Mouse (Mus musculus) embryonic facial prominence, embryonic 13.5 days (tissue): ENCODE data around the gene Gadd45gip1. TPM values are rescaled to one million over a fixed set of nuclear protein-coding genes. Genes with fewer than 3 reads are reported as not detected.
"Not testable (repeated sequence)": the region's sequence is repeated elsewhere in the genome, so short reads cannot be mapped to it uniquely, and the experiment has no call there.

ENCODE experiments used
- ATAC-seq: fragments of 200-750 bp; cut with Nextera tagmentation; 2 replicates; pipeline ENCODE4 v1.8.0; 2017; ENCODE audit warnings: low read depth; ENCODE audit not compliant: insufficient number of reproducible peaks, insufficient read depth, low FRiP score, low TSS enrichment
- H3K27ac ChIP-seq: fragments of 300-500 bp; sonication (generic); 2 replicates; pipeline ENCODE4 v1.5.1; 2015; ENCODE audit warnings: moderate library complexity, mild to moderate bottlenecking, inconsistent platforms
- H3K27me3 ChIP-seq: fragments of 300-500 bp; sonication (generic); 2 replicates; pipeline ENCODE4 v1.6.1; 2015; ENCODE audit warnings: mild to moderate bottlenecking, inconsistent platforms
- H3K36me3 ChIP-seq: fragments of 300-500 bp; sonication (generic); 2 replicates; pipeline ENCODE4 v1.6.1; 2015; ENCODE audit warnings: mild to moderate bottlenecking, inconsistent platforms
- H3K4me1 ChIP-seq: fragments of 300-500 bp; sonication (generic); 2 replicates; pipeline ENCODE4 v1.6.1; 2015; ENCODE audit warnings: inconsistent platforms
- H3K4me2 ChIP-seq: fragments of 300-500 bp; sonication (generic); 2 replicates; pipeline ENCODE4 v1.6.1; 2015; ENCODE audit warnings: moderate library complexity, mild to moderate bottlenecking, inconsistent platforms
- H3K4me3 ChIP-seq: fragments of 300-500 bp; sonication (generic); 2 replicates; pipeline ENCODE4 v1.5.1; 2015; ENCODE audit warnings: mild to moderate bottlenecking, inconsistent platforms
- H3K9ac ChIP-seq: fragments of 300-500 bp; sonication (generic); 2 replicates; pipeline ENCODE4 v1.6.1; 2015; ENCODE audit warnings: mild to moderate bottlenecking, inconsistent platforms
- H3K9me3 ChIP-seq: fragments of 300-500 bp; sonication (generic); 2 replicates; pipeline ENCODE4 v1.6.1; 2016; ENCODE audit warnings: inconsistent platforms
- WGBS: fragments of 180-500 bp; shearing (Covaris S2); methylation state at CpG from one replicate; pipeline ENCODE4 v1.1.7; 2015; ENCODE audit warnings: mixed read lengths; 5-methylcytosine and 5-hydroxymethylcytosine counted together
- polyA plus RNA-seq: library from polyadenylated mRNA; unstranded; fragments of >200 nt; fragmentation: Nextera tagmentation; extraction: Ambion mirVana; gene quantifications from 2 replicates; pipeline ENCODE4 v1.2.1, GENCODE M21; 2015

Gadd45gip1 gene
- polyA plus RNA-seq, 1 experiment from 2014 or later = 45.6 TPM

DNA sequence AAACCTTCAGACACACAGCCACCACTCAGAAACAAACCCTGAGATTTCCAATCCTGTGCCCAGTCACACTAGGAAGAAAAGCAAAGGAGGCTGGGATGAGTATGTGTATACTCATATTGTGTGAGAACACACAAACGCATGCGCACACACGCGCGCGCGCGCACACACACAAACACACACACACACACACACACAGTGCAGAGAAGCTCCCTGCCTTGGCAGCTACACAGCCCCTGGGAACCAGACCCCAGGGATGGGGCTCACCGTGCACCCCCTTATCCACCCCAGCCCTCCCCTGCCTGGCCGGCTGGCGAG lies 17.1 kb upstream of the Gadd45gip1 start:
- H3K4me1 ChIP-seq = peaks cover 24% of the 10 kb centered on the region
- no peak overlapping the region for H3K27ac ChIP-seq
- no peaks in the 10 kb centered on the region for H3K9me3 ChIP-seq
- no peak overlapping the region for H3K4me2 ChIP-seq
- H3K9ac ChIP-seq = peak overlapping the region; percentile 11; the same call in 1 of the 2 replicates
- no peak for ATAC-seq
- H3K27me3 ChIP-seq = peaks cover 43% of the 10 kb centered on the region
- H3K36me3 ChIP-seq = no peaks in the 10 kb centered on the region
- H3K4me3 ChIP-seq = no peak overlapping the region
- 85% methylated on average over 11 of the region's 11 CpGs for WGBS

DNA sequence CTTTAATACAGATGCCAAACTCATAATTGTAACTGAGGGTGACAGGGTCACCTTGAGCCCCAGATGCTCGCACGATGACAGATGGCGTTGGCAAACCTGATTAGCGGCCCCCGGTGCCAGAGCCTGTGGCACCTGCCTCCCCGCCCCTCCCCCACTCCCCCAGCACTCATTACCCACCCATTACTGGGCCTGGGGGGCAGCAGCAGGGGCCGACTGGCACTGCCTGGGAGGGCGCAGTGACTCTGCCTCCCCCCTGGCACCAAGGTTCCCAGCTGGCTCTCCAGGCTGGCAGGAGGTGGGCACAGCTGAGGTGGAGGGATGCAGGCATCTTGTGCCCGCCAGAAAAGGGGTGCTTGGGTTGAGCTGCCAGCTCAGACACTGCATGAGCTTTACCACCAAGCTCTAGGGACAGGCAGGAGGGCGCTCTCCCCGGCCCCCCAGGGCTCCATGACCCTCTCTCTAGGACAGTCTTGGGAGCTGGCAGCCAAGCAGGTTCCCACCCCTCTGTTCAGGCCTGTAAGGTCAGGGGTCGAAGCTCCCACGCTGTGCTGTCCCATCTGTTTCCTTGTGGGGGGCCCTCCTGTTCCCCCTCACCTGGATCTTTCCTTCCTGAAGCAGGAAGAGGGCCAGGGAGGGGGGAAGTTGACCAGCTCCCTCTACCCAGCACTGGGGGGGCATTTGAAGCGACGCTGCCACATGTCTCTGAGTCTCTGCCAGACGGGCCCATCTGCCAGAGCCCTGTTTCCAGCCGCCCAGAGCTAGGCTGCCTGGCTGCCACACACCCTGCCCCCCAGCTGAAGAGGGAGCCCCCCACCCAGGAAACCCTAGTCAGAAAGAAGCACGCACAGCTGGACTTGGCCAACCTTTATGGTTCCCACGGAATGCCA lies 16.5 kb upstream of the Gadd45gip1 start:
- Histone ChIP-seq H3K27ac (no peak overlapping the region), H3K4me3 (no peak overlapping the region)

DNA sequence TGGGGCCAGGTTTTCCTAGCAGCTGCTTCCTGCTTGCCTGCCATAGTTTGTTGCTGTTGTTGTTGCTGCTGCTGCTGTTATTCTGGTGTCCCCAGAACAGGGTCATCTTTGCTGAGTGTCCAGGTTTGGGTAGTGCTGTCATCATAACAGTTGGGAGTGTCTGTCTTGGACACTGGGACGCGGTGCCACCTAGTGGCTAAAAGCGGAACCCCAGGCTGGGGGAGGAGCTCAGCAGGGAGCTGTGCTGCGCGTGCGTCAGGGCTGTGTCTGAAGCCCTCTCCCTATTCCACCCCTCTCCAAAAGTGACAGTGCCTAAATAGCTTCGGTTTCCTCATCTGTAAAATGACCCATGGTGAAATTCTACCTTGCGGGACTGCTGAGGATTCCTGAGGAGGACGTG lies 15.8 kb upstream of the Gadd45gip1 start:
- H3K4me1 ChIP-seq = peaks cover 19% of the 10 kb centered on the region
- H3K36me3 ChIP-seq = no peaks in the 10 kb centered on the region
- H3K4me2 ChIP-seq = no peak overlapping the region
- H3K9ac ChIP-seq = peak overlapping the region; percentile 47; the same call in 1 of the 2 replicates
- no peak overlapping the region for H3K27ac ChIP-seq
- 0 out of 2 replicates have a peak, but pooled peaks have one; percentile 22 for ATAC-seq
- peaks cover 35% of the 10 kb centered on the region for H3K27me3 ChIP-seq
- H3K4me3 ChIP-seq = no peak overlapping the region
- 5% methylated on average over 9 of the region's 9 CpGs for WGBS
- H3K9me3 ChIP-seq = no peaks in the 10 kb centered on the region

More for the DNA sequence above, 16.5 kb upstream of the Gadd45gip1 start:
- no peaks in the 10 kb centered on the region for H3K9me3 ChIP-seq
- peak overlapping the region; percentile 47; the same call in 1 of the 2 replicates for H3K9ac ChIP-seq
- H3K4me2 ChIP-seq = no peak overlapping the region
- H3K4me1 ChIP-seq = peaks cover 21% of the 10 kb centered on the region
- 41% methylated on average over 19 of the region's 19 CpGs for WGBS
- no peaks in the 10 kb centered on the region for H3K36me3 ChIP-seq
- H3K27me3 ChIP-seq = peaks cover 37% of the 10 kb centered on the region
- ATAC-seq = no peak; the same call in 1 of the 2 replicates

DNA sequence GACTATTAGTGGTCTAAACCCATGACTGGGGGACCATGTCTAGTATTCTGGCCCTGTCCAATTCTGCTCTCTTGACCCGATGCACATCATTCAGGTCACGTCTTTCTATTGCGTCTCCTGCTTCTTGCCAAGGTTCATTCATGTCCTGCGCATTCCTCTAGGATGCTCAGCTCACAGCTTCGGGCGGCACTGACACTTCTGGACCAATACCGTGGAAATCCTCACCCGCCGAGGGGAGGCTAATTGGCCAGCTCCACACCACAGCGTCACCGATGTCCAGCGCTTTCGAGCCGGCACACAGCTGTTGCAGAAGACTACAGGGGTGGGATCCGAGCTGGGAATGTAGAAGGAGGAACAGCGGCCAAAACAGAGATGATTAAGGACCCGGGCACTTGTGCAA lies 15.2 kb upstream of the Gadd45gip1 start:
- Histone ChIP-seq H3K9me3 (no peaks in the 10 kb centered on the region), H3K27ac (no peak overlapping the region), H3K27me3 (peaks cover 33% of the 10 kb centered on the region), H3K4me2 (no peak overlapping the region), H3K4me3 (no peak overlapping the region), H3K9ac (no peak overlapping the region), H3K4me1 (peaks cover 14% of the 10 kb centered on the region), H3K36me3 (no peaks in the 10 kb centered on the region)
- 74% methylated on average over 17 of the region's 17 CpGs for WGBS
- ATAC-seq = no peak

DNA sequence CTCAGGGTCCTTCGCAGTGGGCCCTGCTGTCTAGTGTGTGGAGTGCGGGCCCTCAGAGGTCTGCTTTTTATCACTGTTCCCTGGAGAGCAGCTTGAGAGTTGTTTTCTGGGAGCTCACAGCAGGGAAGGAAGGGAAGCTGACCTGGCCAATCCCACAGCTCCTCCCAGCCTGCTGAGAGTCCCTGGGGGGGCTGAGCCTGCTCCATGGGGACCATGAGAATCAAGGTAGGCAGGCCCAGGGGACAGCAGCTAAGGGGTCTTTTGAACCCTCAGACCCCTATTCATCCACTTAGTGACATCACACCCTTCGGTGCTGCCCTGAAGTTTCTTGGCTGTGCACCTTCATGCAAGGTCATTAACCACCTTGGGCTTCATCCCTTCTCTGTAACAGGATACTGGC lies 8.6 kb upstream of the Gadd45gip1 start, which contains the start of gene Dand5:
Gene Dand5, minus strand, starts transcription at position 101 of the 400 bp plus-strand sequence.
- peak within 1 kb of the TSS; percentile 52; the same call in 1 of the 2 replicates for H3K9ac ChIP-seq
- ATAC-seq = no peak
- H3K4me3 ChIP-seq = peak within 1 kb of the TSS; percentile 25
- peaks cover 6% of the 10 kb centered on the region; the same call in 1 of the 2 replicates for H3K4me1 ChIP-seq
- peaks cover 11% of the 10 kb centered on the region; the same call in 1 of the 2 replicates for H3K27me3 ChIP-seq
- no peaks in the 10 kb centered on the region for H3K36me3 ChIP-seq
- WGBS = 39% methylated on average over 3 of the region's 3 CpGs
- no peaks in the 10 kb centered on the region for H3K9me3 ChIP-seq
- no peak within 1 kb of the TSS for H3K27ac ChIP-seq
- H3K4me2 ChIP-seq = peak within 1 kb of the TSS; percentile 56

DNA sequence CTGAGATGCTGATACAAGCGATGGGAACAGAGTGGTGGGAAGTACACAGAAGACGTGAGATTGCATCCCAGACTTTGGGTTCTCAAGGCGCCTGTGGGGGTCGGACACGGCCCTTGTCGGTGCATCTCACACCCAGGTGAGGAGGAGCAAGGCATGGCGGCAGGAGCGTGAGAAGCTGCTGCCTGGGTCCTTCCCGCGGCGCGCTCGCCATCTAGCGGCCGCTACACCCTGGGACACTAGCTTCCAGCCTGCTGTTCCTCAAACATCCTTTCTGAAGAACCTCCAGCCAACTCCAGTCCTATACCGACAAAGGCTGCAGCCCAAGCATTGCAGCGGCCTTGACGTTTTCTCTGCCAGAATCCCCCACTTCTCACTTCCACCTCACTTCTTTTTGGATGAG lies 7.7 kb upstream of the Gadd45gip1 start:
- Histone ChIP-seq H3K27me3 (peaks cover 11% of the 10 kb centered on the region; the same call in 1 of the 2 replicates), H3K4me2 (peak overlapping the region; percentile 56), H3K36me3 (no peaks in the 10 kb centered on the region), H3K9ac (no peak overlapping the region), H3K4me3 (peak overlapping the region; percentile 25), H3K4me1 (peaks cover 6% of the 10 kb centered on the region; the same call in 1 of the 2 replicates), H3K9me3 (no peaks in the 10 kb centered on the region), H3K27ac (no peak overlapping the region)
- ATAC-seq = peak; percentile 56; the same call in 1 of the 2 replicates
- WGBS = 2% methylated on average over 18 of the region's 18 CpGs

DNA sequence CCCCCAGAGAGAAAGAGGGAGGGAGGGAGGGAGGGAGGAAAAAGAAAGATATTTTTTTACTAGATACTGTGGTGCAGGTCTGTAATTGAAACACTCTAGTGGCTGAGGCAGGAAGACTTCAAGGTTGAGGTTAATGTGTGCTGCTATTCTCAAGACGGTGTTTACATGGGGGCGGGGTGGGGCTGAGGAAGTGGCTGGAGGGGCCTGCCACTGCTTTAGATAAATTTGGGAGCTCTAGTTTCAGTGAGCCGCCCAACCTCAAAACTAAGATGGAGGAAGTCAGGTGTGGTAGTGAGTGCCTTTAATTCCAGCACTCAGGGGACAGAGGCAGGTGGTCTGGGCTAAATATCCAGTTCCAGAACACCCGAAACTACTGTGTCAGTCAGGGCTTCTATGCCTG lies 5.7 kb upstream of the Gadd45gip1 start:
- Histone ChIP-seq H3K4me1 (peaks cover 6% of the 10 kb centered on the region; the same call in 1 of the 2 replicates), H3K36me3 (no peaks in the 10 kb centered on the region), H3K9me3 (no peaks in the 10 kb centered on the region), H3K27me3 (peaks cover 11% of the 10 kb centered on the region; the same call in 1 of the 2 replicates), H3K9ac (no peak overlapping the region), H3K4me2 (no peak overlapping the region), H3K4me3 (no peak overlapping the region), H3K27ac (no peak overlapping the region)
- no peak for ATAC-seq
- WGBS = 52% methylated on average over 4 of the region's 4 CpGs

DNA sequence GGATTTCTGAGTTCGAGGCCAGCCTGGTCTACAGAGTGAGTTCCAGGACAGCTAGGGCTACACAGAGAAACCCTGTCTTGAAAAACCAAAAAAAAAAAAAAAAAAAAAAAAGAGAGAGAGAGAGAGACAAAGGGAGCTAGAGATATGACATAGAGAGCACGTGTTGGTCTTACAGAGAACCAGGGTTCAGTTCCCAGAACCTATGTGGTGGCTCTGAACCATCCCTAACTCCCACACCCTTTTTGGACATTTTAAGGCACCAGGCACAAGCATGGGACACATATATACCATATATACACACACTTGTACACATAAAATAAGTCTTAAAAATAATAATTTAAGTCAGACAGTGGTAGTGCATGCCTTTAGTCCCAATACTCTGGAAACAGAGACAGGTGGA lies 4.8 kb upstream of the Gadd45gip1 start:
- H3K9ac ChIP-seq, H3K9me3 ChIP-seq, H3K4me3 ChIP-seq, H3K4me1 ChIP-seq, H3K36me3 ChIP-seq, ATAC-seq, H3K4me2 ChIP-seq, H3K27ac ChIP-seq: not testable (repeated sequence)
- H3K27me3 ChIP-seq = peaks cover 11% of the 10 kb centered on the region; the same call in 1 of the 2 replicates
- WGBS = 81% methylated on average over 2 of the region's 2 CpGs

DNA sequence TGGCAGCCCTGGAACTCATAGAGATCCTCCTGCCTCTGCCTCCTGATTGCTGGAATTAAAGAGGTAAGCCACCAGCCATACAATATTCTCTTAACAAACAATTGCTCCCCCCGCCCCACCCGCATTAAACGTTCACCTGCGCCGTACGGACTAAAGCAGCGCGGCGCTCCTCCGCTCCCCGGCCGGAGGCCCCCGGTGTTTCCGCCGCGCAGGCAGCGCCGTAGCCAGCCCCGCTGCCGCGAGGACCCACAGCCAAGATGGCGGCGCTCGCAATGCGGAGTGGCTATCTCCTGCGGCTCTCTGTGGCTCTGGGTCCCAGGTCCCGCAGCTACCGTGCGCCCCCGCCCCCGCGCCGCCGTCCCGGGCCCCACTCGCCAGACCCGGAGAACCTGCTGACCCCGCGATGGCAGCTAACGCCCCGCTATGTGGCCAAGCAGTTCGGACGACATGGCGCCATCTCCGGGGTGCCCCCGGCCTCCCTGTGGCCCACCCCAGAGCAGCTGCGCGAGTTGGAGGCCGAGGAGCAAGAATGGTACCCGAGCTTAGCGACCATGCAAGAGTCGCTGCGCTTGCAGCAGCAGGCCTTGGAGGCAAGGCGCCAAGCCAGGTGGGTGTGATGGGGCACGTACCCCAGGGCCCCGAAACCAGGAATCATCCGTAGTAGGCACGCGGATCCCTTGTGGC lies 854 bp downstream of the Gadd45gip1 start:
- Histone ChIP-seq H3K27me3 (no peaks in the 10 kb centered on the region), H3K4me3 (peak overlapping the region; percentile 74), H3K9me3 (no peaks in the 10 kb centered on the region), H3K4me1 (peaks cover 29% of the 10 kb centered on the region), H3K27ac (peak overlapping the region; percentile 97), H3K9ac (peak overlapping the region; percentile 99), H3K36me3 (peaks cover 37% of the 10 kb centered on the region), H3K4me2 (peak overlapping the region; percentile 61)
- peak; percentile 69 for ATAC-seq
- WGBS = 1% methylated on average over 59 of the region's 59 CpGs

DNA sequence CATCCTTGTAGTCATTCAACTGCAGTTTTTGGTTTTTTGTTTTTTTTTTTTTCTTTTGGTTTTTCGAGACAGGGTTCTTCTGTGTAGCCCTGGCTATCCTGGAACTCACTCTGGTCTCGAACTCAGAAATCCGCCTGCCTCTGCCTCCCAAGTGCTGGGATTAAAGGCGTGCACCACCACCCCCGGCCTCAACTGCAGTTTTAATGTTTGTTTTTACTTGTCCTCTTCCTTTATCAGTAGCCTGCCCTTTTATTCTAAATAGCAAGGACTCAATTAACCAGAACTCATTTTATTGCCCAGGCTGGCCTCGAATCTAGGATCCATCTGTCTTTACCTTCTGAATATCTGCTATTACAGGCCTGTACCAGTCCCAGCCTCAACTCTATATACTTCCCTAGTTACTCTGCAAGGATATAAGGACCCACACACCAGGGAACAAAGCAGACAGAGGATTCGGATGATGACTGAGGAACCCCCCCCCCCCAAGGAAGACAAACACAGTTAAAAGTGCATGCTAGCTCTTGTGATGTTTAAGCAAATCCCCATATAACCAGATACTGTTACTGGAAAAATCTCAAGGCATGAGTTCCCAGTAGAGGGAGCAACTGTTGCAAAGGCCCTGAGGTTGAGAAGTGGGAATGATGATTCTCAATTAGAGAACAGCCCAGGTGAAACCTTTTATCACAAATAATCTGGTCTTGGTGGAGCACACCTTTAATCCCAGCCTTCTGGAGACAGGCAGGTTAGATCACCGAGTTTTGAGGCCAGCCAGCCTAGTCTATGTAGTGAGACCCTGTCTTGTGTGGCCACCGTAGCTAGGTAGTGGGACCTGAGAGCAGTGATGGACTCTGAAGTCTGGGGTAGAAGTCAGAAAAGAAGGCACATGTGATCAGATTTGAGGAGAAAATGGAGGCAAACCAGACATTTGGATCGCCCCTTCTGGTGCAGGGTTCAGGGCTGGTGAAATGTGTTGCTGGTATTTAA lies 1.7 kb downstream of the Gadd45gip1 start:
- Histone ChIP-seq H3K27me3 (no peaks in the 10 kb centered on the region), H3K4me2 (peak overlapping the region; percentile 61), H3K36me3 (peaks cover 46% of the 10 kb centered on the region), H3K27ac (peak overlapping the region; percentile 97), H3K9me3 (no peaks in the 10 kb centered on the region), H3K9ac (peak overlapping the region; percentile 99), H3K4me1 (peaks cover 37% of the 10 kb centered on the region), H3K4me3 (peak overlapping the region; percentile 74)
- WGBS = 72% methylated on average over 10 of the region's 10 CpGs
- ATAC-seq = no peak
